Mouse (Mus musculus) liver, adult 2 months (tissue): ENCODE results near the gene Fibin.

Experiments
- CTCF ChIP-seq: fragments of 200-500 bp; IDR thresholded peaks from 2 replicates; pipeline ENCODE4 v1.5.1; 2011; ENCODE audit warnings: low read depth, low read length, control low read depth
- POLR2A ChIP-seq: fragments of 200-500 bp; IDR thresholded peaks from 2 replicates; pipeline ENCODE4 v1.6.1; 2011; ENCODE audit warnings: low read length, control low read depth; ENCODE audit not compliant: insufficient read depth; ENCODE audit errors: extremely low read depth

DNA sequence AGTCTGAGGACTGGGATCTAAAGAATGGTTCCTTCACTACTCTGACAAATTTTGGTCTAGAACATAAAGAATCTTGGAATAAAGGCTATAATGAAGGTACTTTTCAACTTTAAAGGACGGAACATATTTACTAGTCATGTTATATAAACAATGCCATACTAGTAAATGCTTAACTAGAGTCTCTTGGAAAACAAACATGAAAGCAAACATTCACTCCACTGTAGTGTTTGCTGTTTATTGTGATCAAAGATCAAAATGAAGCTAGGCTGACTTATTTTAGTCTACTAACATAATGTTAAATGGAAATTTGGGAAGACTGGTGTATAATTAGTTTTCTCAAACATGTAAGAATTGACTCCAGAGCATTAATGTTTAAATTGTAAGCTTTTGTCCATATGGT is 43.7 kb downstream of the Fibin start:
- TF ChIP-seq CTCF (no peak), POLR2A (no peak)
